In genomic region chrX:141473470-141474302, GRCm38 (mm10) we compare ENCODE assay signal across 8 mouse cellular contexts. TPM values are rescaled to one million over a fixed set of nuclear protein-coding genes. Genes with fewer than 3 reads are reported as not detected.
DNase-seq lines count a peak whose midpoint lies in the region; ATAC-seq lines count a peak whose summit lies in the region.

Gene Col4a6 (minus strand): TSS chrX:141474076.

- no peaks in the 10 kb centered on the region for H3K9me3 ChIP-seq in embryonic facial prominence, embryonic 13.5 days
- H3K9me3 ChIP-seq in hindbrain, embryonic 13.5 days = no peaks in the 10 kb centered on the region
- H3K9me3 ChIP-seq in liver, embryonic 13.5 days (replicated peaks) = no peaks in the 10 kb centered on the region
- no peaks in the 10 kb centered on the region for H3K9me3 ChIP-seq in neural tube, embryonic 15.5 days (replicated peaks)

- WGBS in embryonic facial prominence, embryonic 13.5 days = 21% methylated on average over 16 of the region's 16 CpGs
- 15% methylated on average over 16 of the region's 16 CpGs for WGBS in hindbrain, embryonic 13.5 days
- 21% methylated on average over 16 of the region's 16 CpGs for WGBS in liver, embryonic 13.5 days (ENCODE audit: insufficient replicate concordance)
- WGBS in neural tube, embryonic 15.5 days = 19% methylated on average over 16 of the region's 16 CpGs

- peak; percentile 4 for DNase-seq in gastrocnemius, postnatal 10 days
- no peak for DNase-seq in gastrocnemius, adult 18-20 months (ENCODE audit: low spot score)
- DNase-seq in liver, embryonic 13.5 days = no peak
- DNase-seq in right cerebral cortex, postnatal 14 days = no peak
- no peak for DNase-seq in right cerebral cortex, adult 18-20 months

- no peak within 1 kb of the TSS for H3K27ac ChIP-seq in embryonic facial prominence, embryonic 13.5 days
- H3K27ac ChIP-seq in hindbrain, embryonic 13.5 days = no peak within 1 kb of the TSS
- H3K27ac ChIP-seq in liver, embryonic 13.5 days = no peak within 1 kb of the TSS
- H3K27ac ChIP-seq in neural tube, embryonic 15.5 days (replicated peaks) = no peak within 1 kb of the TSS

- H3K4me3 ChIP-seq in embryonic facial prominence, embryonic 13.5 days = peak within 1 kb of the TSS; percentile 46
- H3K4me3 ChIP-seq in hindbrain, embryonic 13.5 days = peak within 1 kb of the TSS; percentile 42
- H3K4me3 ChIP-seq in liver, embryonic 13.5 days (replicated peaks) = peak within 1 kb of the TSS; percentile 16; the same call in 1 of the 2 replicates
- H3K4me3 ChIP-seq in neural tube, embryonic 15.5 days (replicated peaks) = peak within 1 kb of the TSS; percentile 41

- peak within 1 kb of the TSS; percentile 49; the same call in 1 of the 2 replicates for H3K9ac ChIP-seq in embryonic facial prominence, embryonic 13.5 days
- H3K9ac ChIP-seq in hindbrain, embryonic 13.5 days = 0 out of 2 replicates have a peak within 1 kb of the TSS, but pooled peaks have one; percentile 24
- no peak within 1 kb of the TSS for H3K9ac ChIP-seq in liver, embryonic 13.5 days
- no peak within 1 kb of the TSS for H3K9ac ChIP-seq in neural tube, embryonic 15.5 days (replicated peaks)

- peak within 1 kb of the TSS; percentile 62 for H3K4me2 ChIP-seq in embryonic facial prominence, embryonic 13.5 days
- peak within 1 kb of the TSS; percentile 62 for H3K4me2 ChIP-seq in hindbrain, embryonic 13.5 days
- H3K4me2 ChIP-seq in liver, embryonic 13.5 days = peak within 1 kb of the TSS; percentile 53
- peak within 1 kb of the TSS; percentile 64 for H3K4me2 ChIP-seq in neural tube, embryonic 15.5 days

- no peaks in the 10 kb centered on the region for H3K36me3 ChIP-seq in embryonic facial prominence, embryonic 13.5 days
- no peaks in the 10 kb centered on the region for H3K36me3 ChIP-seq in hindbrain, embryonic 13.5 days
- H3K36me3 ChIP-seq in liver, embryonic 13.5 days = no peaks in the 10 kb centered on the region
- no peaks in the 10 kb centered on the region for H3K36me3 ChIP-seq in neural tube, embryonic 15.5 days

- no peaks in the 10 kb centered on the region for H3K4me1 ChIP-seq in embryonic facial prominence, embryonic 13.5 days
- H3K4me1 ChIP-seq in hindbrain, embryonic 13.5 days (replicated peaks) = peaks cover 5% of the 10 kb centered on the region; the same call in 1 of the 2 replicates
- no peaks in the 10 kb centered on the region for H3K4me1 ChIP-seq in liver, embryonic 13.5 days (replicated peaks)
- no peaks in the 10 kb centered on the region for H3K4me1 ChIP-seq in neural tube, embryonic 15.5 days

- H3K27me3 ChIP-seq in embryonic facial prominence, embryonic 13.5 days = peaks cover 29% of the 10 kb centered on the region
- H3K27me3 ChIP-seq in hindbrain, embryonic 13.5 days = peaks cover 27% of the 10 kb centered on the region
- H3K27me3 ChIP-seq in liver, embryonic 13.5 days = peaks cover 12% of the 10 kb centered on the region
- H3K27me3 ChIP-seq in neural tube, embryonic 15.5 days (replicated peaks) = peaks cover 31% of the 10 kb centered on the region

- ATAC-seq in embryonic facial prominence, embryonic 13.5 days (ENCODE audit: insufficient number of reproducible peaks, insufficient read depth, low FRiP score, low TSS enrichment, low read depth) = no peak
- peak; percentile 74; the same call in 1 of the 2 replicates for ATAC-seq in hindbrain, embryonic 13.5 days (ENCODE audit: low FRiP score)
- no peak for ATAC-seq in liver, embryonic 13.5 days (ENCODE audit: low read depth)
- no peak for ATAC-seq in neural tube, embryonic 15.5 days (ENCODE audit: low FRiP score)

RNA-seq across cellular contexts. Expression of gene Col4a6, which starts in this region (rescaled TPM):
- total RNA-seq in gastrocnemius, postnatal 10 days (2021) = under 1 TPM; 0.18 to 0.21 TPM
- total RNA-seq in gastrocnemius, adult 18-20 months (2021) = under 1 TPM; 0.21 TPM
- polyA plus RNA-seq in embryonic facial prominence, embryonic 13.5 days (2015; fragmentation: Nextera tagmentation; extraction: Ambion mirVana) = 1.2 and 1.3 TPM in 2 replicates
- polyA plus RNA-seq in hindbrain, embryonic 13.5 days (2015; fragmentation: Nextera tagmentation; extraction: Ambion mirVana) = 2.8 and 3.3 TPM in 2 replicates
- polyA plus RNA-seq in liver, embryonic 13.5 days (2015; fragmentation: Nextera tagmentation; extraction: Ambion mirVana) = 0.20 TPM in 2 replicates
- polyA plus RNA-seq in neural tube, embryonic 15.5 days (2015; fragmentation: Nextera tagmentation; extraction: Ambion mirVana) = 2.3 and 2.7 TPM in 2 replicates

Comparison
In these comparisons a context has a peak if more than half of its experiments do, and no peak if none do; other contexts are left out.
1. Peak in DNase-seq in gastrocnemius, postnatal 10 days; RNA of the gene not detected or under 1 TPM.
2. H3K9ac ChIP-seq: peak in embryonic facial prominence, embryonic 13.5 days (single experiment) and hindbrain, embryonic 13.5 days (single experiment); none in liver, embryonic 13.5 days (single experiment) and neural tube, embryonic 15.5 days (single experiment).
3. Peak in every context shown above with its lines, with median percentiles within 50 percentile points of each other: H3K4me2 ChIP-seq and H3K4me3 ChIP-seq.